ENCODE assay signal across 8 mouse cellular contexts in the genomic region with DNA sequence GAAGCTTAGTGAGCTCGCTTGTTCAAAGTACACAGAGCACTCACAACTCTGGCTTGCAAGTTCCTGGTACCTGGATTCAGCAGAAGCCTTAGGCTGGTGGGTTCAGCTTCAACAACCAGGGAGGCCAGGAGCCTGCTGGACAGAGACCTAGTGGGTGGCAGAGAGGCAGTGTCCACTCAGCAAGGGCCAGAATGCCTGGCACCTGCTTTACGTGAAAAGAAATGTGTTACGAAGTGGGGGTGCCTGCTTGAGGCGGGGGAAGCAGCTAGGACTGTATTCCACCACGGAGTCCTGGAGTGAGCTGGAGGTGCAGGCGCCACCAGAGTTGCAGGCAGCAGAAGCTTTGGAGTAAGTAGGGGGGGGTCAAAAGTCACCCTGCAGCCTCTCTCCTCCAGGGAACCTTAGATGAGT. TPM values are rescaled to one million over a fixed set of nuclear protein-coding genes. Genes with fewer than 3 reads are reported as not detected.
DNase-seq lines count a peak whose midpoint lies in the region; ATAC-seq and TF ChIP-seq lines count a peak whose summit lies in the region.

No protein-coding gene starts in this region.

- peak overlapping the region; percentile 50 for H3K27ac ChIP-seq in hindbrain, embryonic 10.5 days
- H3K27ac ChIP-seq in liver, embryonic 12.5 days: peak overlapping the region; percentile 43; the same call in 1 of the 2 replicates

- H3K4me2 ChIP-seq in liver, embryonic 12.5 days: peak overlapping the region; percentile 88

- H3K27me3 ChIP-seq in C2C12 (ENCODE audit: control insufficient read depth, insufficient read depth, insufficient read length): no peaks in the 10 kb centered on the region
- peaks cover 12% of the 10 kb centered on the region; the same call in 1 of the 2 replicates for H3K27me3 ChIP-seq in hindbrain, embryonic 10.5 days (ENCODE audit: insufficient read depth, poor library complexity, severe bottlenecking)
- peaks cover 61% of the 10 kb centered on the region for H3K27me3 ChIP-seq in liver, embryonic 12.5 days (replicated peaks)

- no peak for TF ChIP-seq CTCF in C2C12 (IDR thresholded peaks at IDR 0.05; ENCODE audit: control insufficient read depth, insufficient read depth, insufficient read length)

- 34% methylated on average over 6 of the region's 6 CpGs for WGBS in hindbrain, embryonic 10.5 days
- 50% methylated on average over 6 of the region's 6 CpGs for WGBS in liver, embryonic 12.5 days (ENCODE audit: insufficient replicate concordance)

- DNase-seq in cerebellum, adult 8-10 months: peak; percentile 20
- DNase-seq in cerebellum, postnatal 14 days: no peak
- DNase-seq in hindbrain, embryonic 10.5 days (ENCODE audit: low spot score): no peak
- no peak for DNase-seq in Muller cell, postnatal 12 days (ENCODE audit: inconsistent ontology term)
- DNase-seq in adrenal gland, postnatal 4 days (ENCODE audit: low spot score in 2 of 2): no peak
- DNase-seq in right cerebral cortex, postnatal 25 days: no peak

- no peak overlapping the region for H3ac ChIP-seq in C2C12 (ENCODE audit: control insufficient read depth, insufficient read length, low read depth)

- H3K79me3 ChIP-seq in C2C12 (ENCODE audit: low read depth): peaks cover 58% of the 10 kb centered on the region

- peaks cover 76% of the 10 kb centered on the region for H3K79me2 ChIP-seq in C2C12 (ENCODE audit: control insufficient read depth, insufficient read depth)

- H3K36me3 ChIP-seq in C2C12 (ENCODE audit: control insufficient read depth, insufficient read depth): peaks cover 3% of the 10 kb centered on the region
- H3K36me3 ChIP-seq in hindbrain, embryonic 10.5 days: no peaks in the 10 kb centered on the region
- no peaks in the 10 kb centered on the region for H3K36me3 ChIP-seq in liver, embryonic 12.5 days

- peak overlapping the region; percentile 14 for H3K4me3 ChIP-seq in C2C12 (ENCODE audit: insufficient read depth, poor library complexity, severe bottlenecking)
- H3K4me3 ChIP-seq in hindbrain, embryonic 10.5 days: peak overlapping the region; percentile 96
- peak overlapping the region; percentile 14; the same call in 1 of the 2 replicates for H3K4me3 ChIP-seq in liver, embryonic 12.5 days

- ATAC-seq in liver, embryonic 12.5 days: no peak

- H3K9me3 ChIP-seq in hindbrain, embryonic 10.5 days: no peaks in the 10 kb centered on the region
- no peaks in the 10 kb centered on the region for H3K9me3 ChIP-seq in liver, embryonic 12.5 days (replicated peaks)

- H3K4me1 ChIP-seq in hindbrain, embryonic 10.5 days (replicated peaks): peaks cover 85% of the 10 kb centered on the region
- H3K4me1 ChIP-seq in liver, embryonic 12.5 days: peaks cover 80% of the 10 kb centered on the region

- 0 out of 2 replicates have a peak overlapping the region, but pooled peaks have one; percentile 2 for H3K9ac ChIP-seq in liver, embryonic 12.5 days

TF ChIP-seq in C2C12, 6 proteins besides CTCF, POLR2A, EP300 and RAD21:
- TF ChIP-seq USF1 (IDR thresholded peaks at IDR 0.05; ENCODE audit: low read depth) (no peak), MYOD1 (IDR thresholded peaks at IDR 0.05; ENCODE audit: control insufficient read depth, insufficient read length, low read depth) (no peak), MAX (IDR thresholded peaks at IDR 0.05) (no peak), CEBPB (IDR thresholded peaks at IDR 0.05; ENCODE audit: low read depth) (no peak), FOSL1 (IDR thresholded peaks at IDR 0.05; ENCODE audit: insufficient read depth, low read length, poor library complexity, severe bottlenecking) (no peak), MYOG (IDR thresholded peaks at IDR 0.05; ENCODE audit: control insufficient read depth, extremely low read depth, insufficient read length) (no peak)

RNA-seq across cellular contexts. Expression of a gene that starts 2.5 kb away (rescaled TPM):
- 31.4 TPM for polyA plus RNA-seq in C2C12 (2012; fragmentation: generic; extraction: Trizol)
- 4.6 and 7.3 TPM in 2 replicates for polyA plus RNA-seq in hindbrain, embryonic 10.5 days (2016; fragmentation: Nextera tagmentation; extraction: Ambion mirVana)
- polyA plus RNA-seq in liver, embryonic 12.5 days (2016; fragmentation: Nextera tagmentation; extraction: Ambion mirVana): 2.5 and 2.7 TPM in 2 replicates
- total RNA-seq in adrenal gland, postnatal 4 days (2021): 10 to 100 TPM; 86.4 to 97.9 TPM

RNA-seq across cellular contexts. Expression of a gene that starts 30.3 kb away (rescaled TPM):
- 0.04 TPM for polyA plus RNA-seq in C2C12 (2012; fragmentation: generic; extraction: Trizol)
- polyA plus RNA-seq in hindbrain, embryonic 10.5 days (2016; fragmentation: Nextera tagmentation; extraction: Ambion mirVana): 0.14 TPM in 1 of 2 replicates, not detected in the other
- not detected in 2 replicates for polyA plus RNA-seq in liver, embryonic 12.5 days (2016; fragmentation: Nextera tagmentation; extraction: Ambion mirVana)
- not detected for total RNA-seq in adrenal gland, postnatal 4 days (2021)

RNA-seq across cellular contexts. Expression of a gene that starts 44.2 kb away (rescaled TPM):
- polyA plus RNA-seq in C2C12 (2012; fragmentation: generic; extraction: Trizol): not detected
- polyA plus RNA-seq in hindbrain, embryonic 10.5 days (2016; fragmentation: Nextera tagmentation; extraction: Ambion mirVana): not detected in 2 replicates
- polyA plus RNA-seq in liver, embryonic 12.5 days (2016; fragmentation: Nextera tagmentation; extraction: Ambion mirVana): not detected in 2 replicates
- total RNA-seq in adrenal gland, postnatal 4 days (2021): not detected

Comparison
In these comparisons a context has a peak if more than half of its experiments do, and no peak if none do; other contexts are left out.
1. H3K4me3 ChIP-seq: peak in every context shown above with its lines; median percentile 96 in hindbrain, embryonic 10.5 days; 14 in C2C12; 14 in liver, embryonic 12.5 days.